Mouse (Mus musculus): Measurements from ENCODE around the gene Esrrb.

Gene Esrrb

DNA sequence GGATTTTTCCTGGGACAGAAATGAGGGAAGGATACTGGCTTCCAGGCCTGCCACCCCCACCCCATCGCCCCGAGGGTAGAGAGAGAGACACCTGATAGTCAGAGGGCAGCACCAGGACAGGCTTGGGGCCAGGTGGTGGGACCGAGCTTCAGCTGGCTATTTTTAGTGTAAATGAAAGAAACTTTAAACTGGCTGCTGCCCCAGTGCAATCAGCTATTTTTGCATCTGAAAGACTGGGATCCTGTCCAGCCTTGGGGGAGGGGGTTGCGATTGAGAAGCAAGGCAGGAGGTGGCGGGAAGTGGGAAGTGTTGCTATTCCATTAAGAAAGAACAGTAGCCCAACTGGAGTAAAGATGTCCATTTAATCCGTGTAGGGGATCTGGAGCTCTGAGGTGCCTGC, 137.8 kb downstream of the Esrrb start:
- DNase-seq (ENCODE audit: low spot score) = no peak

GRCm38 (mm10) chr12:86501728-86502127, 140.8 kb downstream of the Esrrb start:
- no peak for DNase-seq (ENCODE audit: low spot score)

DNA sequence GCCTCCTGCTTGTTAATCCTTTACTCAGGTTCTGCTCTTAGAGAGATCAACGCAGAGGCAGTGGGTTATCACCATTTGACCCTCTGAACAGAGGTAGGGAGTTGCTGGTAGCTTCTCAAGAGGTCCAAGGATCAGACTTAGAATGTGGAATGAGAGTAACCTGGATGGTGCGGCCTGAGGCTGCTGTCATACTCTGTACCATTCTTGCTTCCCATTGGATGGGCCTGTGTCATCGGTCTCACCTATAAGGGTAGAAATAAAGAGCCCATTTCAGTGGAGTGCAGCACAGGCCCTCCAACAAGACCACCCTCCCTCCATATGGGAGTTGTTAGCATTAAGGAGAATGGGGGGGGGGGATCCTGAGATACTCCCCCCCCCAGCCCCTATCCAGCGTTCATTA, 143.0 kb downstream of the Esrrb start:
- DNase-seq (ENCODE audit: low spot score) = no peak

GRCm38 (mm10) chr12:86504321-86504720, 143.4 kb downstream of the Esrrb start:
- DNase-seq (ENCODE audit: low spot score) = no peak

- DNase-seq (ENCODE audit: low spot score) = no peak
Observed at GRCm38 (mm10) chr12:86507741-86508140, 146.8 kb downstream of the Esrrb start.

DNA sequence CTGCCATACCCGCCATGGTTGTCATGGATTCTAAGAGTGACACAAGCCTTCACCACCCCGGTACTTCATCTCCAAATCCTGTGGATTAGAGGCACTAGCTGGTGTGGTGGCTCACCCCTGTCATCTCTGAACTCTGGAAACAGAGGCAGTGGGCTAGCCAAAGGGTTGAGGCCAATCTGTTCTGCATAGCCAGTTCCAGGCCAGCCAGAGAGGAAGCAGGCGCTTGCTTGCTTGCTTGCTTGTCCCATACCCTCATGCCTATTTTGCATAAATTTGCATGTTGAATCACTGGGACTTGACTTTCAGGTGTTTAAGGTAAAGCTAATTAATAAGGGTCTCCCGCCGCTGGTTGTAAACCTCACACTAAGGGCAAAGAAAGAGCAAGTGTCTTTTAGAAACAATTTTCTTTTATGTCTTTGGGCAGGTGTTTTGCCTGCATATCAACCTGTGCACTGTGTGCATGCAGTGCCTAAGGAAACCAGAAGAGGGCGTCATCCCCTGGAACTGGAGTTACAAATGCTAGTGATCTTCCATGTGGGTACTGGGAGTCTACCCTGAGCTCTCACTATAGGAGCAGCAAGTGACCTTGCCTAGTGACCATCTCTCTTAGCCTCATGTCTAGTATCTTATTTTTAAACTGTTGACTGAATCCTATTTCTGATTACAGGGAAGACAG, 147.5 kb downstream of the Esrrb start:
- no peak for DNase-seq (ENCODE audit: low spot score)

DNA sequence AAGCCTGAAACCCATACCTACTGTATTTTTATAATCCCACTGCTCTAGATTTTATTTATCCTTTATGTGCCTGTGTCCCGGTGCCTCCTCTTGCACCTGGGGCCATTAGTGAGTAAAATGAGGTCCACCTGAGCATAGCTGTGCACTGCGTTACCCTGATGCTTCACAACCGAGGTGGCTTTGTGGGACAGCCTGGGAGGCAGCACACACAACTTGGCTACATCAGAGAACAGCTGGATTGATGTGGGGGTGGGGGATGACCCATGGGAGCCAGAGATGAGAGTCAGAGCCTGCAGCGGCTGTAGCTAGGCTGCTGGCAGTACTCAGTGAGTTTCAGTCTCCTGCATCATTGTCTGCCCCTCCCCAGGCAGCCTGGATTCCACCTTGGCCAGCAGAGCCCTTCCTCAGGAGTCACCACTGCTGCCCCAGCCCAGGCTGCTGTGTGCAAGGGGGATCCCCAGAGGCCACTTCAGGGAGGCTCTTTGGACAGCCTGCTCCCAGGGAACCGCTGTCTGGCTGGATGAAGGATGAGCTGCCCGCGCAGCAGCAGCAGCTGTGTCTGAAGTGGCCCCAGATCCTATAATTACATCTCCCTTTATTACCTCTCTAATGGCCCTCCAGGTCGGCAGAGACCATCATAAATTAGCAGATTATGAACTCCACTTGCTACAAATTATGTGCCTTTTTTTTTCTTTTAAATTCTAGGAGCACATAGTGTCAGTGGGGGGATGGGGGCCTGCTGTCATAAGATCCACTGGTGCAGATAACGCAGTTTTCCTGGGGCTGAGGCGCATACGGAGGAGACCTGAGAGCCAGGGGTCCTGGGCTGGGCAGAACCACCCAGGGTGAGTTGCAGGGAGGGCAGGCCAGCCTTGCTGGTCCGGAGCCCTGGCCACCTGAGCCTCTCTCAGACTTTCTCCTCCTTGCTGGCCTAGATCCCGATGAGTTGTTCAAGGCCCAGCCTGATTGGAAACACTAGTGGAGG, 148.7 kb downstream of the Esrrb start:
- DNase-seq (ENCODE audit: low spot score) = no peak

DNA sequence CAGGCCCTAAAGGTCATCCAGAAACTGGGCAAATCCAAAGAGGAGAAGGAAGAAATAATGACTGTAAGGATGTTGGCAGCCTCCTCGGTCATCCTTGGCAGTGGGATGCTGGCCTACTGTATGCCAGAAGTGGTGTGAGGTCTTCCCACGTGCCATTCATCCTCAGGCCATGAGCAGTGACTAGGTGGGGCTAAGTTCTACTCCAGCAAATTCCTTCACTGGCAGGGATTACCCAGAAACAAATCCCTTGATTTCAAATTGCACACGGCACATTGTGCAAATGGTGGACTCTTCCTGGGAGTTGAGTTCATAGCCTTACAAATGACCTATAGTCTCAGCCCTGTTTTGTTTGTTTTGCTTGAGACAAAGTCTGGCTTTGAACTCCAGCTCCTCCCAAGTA, 151.4 kb downstream of the Esrrb start:
- DNase-seq (ENCODE audit: low spot score) = no peak

DNA sequence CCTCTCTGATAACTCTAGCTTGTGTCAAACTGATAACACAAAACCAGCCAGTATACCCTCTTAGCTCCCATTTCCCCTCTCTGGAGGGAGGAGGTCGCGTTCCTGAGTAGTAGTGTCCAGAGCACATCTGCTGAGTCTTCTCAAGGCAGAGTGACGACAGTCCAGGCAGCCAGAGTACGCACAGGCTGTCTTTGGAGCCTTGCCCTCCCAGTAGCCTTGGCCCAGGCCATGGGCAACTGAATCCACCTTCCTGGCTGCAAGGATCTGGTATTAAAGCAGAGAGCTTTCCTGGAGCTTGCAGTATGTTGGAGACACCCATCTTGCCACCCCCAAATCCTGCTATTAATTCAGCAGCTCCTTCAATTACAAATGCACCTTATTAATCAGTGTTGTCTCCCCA, 152.7 kb downstream of the Esrrb start:
- DNase-seq (ENCODE audit: low spot score) = no peak

DNA sequence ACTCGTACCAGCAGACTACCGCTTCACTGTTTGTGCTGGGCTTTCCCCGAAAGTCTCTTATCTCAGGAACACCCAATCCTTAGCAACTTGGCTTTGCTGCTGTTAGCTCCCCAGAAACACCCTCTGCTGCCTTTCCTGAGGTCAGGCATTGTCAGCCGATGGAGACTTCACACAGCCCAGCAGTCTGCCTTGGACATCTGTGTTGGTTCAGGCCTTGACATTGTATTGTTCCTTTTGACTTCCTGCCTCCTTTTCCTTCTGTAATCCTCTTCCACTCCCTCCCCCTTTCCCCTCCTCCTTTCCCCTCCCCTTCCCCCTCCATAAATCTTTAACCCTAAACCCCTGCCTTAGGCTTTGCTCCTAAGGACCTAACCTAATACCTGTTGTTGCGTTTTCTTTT, 155.7 kb downstream of the Esrrb start:
- DNase-seq (ENCODE audit: low spot score) = no peak

GRCm38 (mm10) chr12:86517721-86518120, 156.8 kb downstream of the Esrrb start:
- DNase-seq (ENCODE audit: low spot score) = no peak

- DNase-seq (ENCODE audit: low spot score) = no peak
Observed at GRCm38 (mm10) chr12:86518746-86519145, 157.8 kb downstream of the Esrrb start.

- DNase-seq (ENCODE audit: low spot score) = no peak
Observed at GRCm38 (mm10) chr12:86534283-86534682, 173.4 kb downstream of the Esrrb start.

DNA sequence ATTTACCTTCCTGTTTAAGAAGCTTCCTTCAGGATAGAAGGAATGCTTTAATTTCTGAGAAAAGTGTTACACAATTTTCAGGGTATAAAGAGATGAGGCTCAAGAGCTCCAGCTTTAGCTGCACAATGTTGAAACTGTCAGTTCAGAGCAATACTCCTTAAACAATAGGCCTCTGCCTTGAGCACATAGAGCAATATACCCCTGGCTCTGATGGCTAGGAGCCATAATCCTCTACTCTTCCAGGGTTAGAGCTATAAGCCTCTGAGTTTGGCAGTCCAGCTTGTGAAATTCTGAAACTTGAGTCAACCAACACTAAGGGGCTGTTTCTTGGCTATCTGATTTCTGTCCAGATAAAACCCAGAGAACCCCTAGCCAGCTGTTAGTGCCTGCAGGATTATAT, 176.9 kb downstream of the Esrrb start:
- DNase-seq (ENCODE audit: low spot score) = no peak

DNA sequence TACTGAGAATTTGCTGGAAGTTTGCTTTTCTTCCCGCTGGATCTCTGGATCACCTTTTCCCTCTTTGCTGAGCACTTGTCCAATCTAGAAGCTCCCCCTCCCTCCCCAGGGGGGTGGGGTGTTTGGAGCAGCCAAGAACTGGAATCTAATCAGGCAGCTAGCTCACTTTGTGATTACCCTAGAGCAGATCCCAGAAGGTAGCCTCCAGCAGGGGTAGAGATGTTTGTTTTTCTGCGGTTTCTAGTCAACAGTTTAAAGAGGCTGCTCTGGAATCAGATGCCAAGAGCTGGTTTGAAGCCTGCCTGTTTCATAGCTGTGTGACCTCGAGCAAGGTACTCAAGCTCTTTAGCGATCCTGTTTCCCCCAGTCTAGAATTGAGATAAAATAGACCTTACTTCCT, 177.8 kb downstream of the Esrrb start:
- DNase-seq (ENCODE audit: low spot score) = no peak

DNA sequence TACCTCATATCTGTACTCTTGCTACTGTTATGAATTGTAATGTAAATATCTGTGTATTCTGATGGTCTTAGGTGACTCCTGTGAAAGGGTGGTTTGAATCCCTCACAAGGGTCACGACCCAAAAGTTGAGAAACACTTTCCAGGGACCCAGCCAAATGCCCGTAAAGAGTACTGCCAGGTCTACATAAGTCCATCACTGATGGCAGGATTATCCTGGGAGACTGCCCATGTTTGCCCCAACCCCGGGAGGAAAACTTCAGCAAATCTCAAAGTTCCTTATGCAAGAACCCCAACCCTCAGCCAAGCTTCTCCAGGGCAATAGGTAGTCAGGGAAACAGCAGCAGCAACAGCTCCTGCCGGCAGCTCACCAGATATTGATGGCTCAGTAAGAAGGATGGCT, 178.6 kb downstream of the Esrrb start:
- DNase-seq (ENCODE audit: low spot score) = no peak

DNA sequence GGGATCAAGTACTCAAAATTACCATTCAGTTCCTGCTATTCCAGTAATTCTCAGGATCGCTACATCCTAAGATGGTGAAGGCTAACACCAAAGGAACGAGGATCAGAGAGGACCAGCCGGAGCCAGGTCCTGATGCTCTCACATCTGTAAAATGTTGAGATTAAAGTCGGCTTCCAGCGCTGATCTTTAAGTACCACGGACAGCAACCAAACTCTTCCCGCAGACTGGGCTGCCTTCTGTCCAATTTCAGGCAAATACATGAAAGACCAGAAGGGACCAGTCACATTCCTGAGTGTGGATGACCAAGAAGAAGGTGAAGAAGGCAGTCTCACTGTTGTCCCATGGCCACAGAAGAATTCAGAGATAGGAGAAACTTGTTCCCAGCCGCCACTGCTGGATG, 186.9 kb downstream of the Esrrb start:
- DNase-seq (ENCODE audit: low spot score) = no peak

GRCm38 (mm10) chr12:86553037-86553436, 192.1 kb downstream of the Esrrb start:
- DNase-seq (ENCODE audit: low spot score) = no peak

- no peak for DNase-seq (ENCODE audit: low spot score)
Observed at GRCm38 (mm10) chr12:86556796-86557517, 196.0 kb downstream of the Esrrb start.

DNA sequence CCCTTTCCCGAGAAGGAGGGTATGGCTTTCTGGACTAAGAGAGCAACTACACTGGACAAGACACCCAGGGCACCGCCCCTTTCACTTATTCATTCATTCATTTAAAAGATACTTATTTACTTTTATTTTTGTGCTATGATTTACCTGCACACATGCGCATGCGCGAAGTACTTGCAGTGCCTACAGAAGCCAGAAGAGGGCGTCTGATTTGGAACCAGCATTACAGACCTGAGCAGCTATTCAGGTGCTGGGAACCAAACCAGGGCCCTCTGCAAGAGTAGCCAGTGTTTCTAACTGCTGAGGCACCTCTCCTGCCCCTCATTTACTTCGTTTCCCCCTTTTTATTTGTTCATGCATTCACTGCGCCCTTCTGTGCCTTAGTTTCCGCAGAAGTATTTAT, 198.0 kb downstream of the Esrrb start:
- DNase-seq (ENCODE audit: low spot score) = no peak

GRCm38 (mm10) chr12:86562705-86563104, 201.8 kb downstream of the Esrrb start:
- no peak for DNase-seq (ENCODE audit: low spot score)

DNA sequence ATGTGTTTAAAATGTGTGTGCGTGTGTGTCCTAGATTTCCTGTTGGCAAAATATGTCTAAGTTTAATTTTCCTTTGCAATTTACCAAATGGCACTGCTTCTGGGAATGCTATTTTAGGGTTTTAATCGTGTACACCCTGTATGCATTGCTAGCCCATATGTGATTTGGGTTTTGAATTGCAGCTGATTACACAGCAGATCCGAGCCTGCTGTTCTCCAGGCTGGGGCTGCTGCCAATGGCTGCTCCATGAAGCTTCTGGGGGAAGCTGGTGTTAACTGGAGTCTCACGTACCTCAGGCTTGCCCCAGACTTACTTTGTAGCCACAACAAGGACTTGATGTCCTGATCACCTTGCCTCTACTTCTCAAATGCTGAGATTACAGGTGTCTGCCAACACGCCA, 205.1 kb downstream of the Esrrb start:
- DNase-seq (ENCODE audit: low spot score) = no peak

Data from ovary, adult 18-20 months (tissue).